Mouse (Mus musculus): ENCODE data around the gene Gm20388. TPM values are rescaled to one million over a fixed set of nuclear protein-coding genes. Genes with fewer than 3 reads are reported as not detected.
A peak's percentile ranks its signal among the peaks of the same experiment; 100 is the strongest.
"Not testable (repeated sequence)": the region's sequence is repeated elsewhere in the genome, so short reads cannot be mapped to it uniquely, and the experiment has no call there.

The Gm20388 gene
- polyA plus RNA-seq, 1 experiment, result 59.3 TPM

DNA sequence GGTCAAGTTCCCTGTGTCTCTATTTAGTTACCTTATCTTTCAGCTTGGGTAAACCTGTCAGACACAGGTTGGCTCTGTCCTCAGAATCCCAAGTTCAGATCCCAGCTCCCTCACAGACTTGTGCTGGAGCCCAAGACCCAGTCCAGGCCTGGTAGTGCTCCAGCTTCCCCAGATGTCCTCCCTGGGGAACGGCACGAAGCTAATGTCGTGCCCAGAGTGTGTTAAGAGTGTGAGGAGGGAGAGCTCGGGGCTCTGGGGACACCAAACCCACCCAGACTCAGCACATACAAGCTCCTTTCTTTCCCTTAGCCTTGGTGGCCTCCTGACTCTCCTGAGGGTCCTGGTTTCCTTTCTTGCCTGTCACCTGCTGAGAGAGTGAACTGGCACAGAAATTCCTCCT, 1389.4 kb downstream of the Gm20388 start:
- TF ChIP-seq CTCF (IDR thresholded peaks at IDR 0.05; ENCODE audit: borderline replicate concordance, extremely low read depth, insufficient read depth, insufficient read length) (no peak), POLR2A (IDR thresholded peaks at IDR 0.05; ENCODE audit: borderline replicate concordance, extremely low read depth, insufficient read depth, insufficient read length, poor library complexity, severe bottlenecking) (no peak)
- no peak for DNase-seq (ENCODE audit: low read depth)

DNA sequence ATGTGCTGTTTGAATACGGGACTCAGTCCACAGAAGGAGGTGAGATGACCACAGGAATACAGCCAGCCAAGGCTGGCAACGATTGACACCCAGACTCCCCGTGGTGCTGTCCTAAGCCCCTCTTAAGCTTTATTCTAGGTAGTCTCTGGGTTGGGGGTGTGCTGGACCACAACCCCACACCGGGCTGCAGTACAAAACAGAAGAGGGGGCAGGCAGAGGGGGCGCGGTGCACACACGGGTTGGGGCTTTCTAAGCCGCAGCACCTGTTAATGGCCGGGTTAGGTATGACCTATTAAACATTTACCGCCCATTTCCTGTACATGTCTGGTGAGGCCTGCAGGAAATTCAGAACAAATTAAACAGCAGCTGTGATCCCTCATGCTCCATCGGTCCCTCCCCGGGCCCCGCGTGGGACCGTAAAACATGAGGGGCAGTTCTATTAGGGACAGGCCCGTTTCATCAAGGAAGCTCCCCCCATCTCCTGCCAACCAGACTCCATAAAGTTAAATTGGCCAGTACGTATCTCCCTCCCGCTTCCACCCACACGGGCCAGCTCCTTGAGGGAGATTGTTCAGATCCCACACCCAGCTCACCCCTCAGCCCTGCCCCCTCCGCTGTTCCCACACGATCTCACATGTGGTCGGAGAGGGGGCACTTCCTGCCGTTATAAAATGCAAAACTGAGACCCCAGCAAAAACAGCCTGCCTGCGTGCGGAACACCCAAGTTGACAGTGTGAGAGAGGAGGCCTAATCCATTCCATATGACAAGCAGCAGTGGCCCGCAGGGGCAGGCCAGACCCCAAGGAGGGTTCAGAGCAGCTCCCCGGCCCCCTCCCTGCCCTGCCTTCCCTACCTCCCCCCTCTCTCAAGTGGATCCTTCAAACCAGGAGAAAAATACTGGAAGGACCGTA, 1390.1 kb downstream of the Gm20388 start:
- TF ChIP-seq CTCF (IDR thresholded peaks at IDR 0.05; ENCODE audit: borderline replicate concordance, extremely low read depth, insufficient read depth, insufficient read length), result no peak
- no peak for TF ChIP-seq POLR2A (IDR thresholded peaks at IDR 0.05; ENCODE audit: borderline replicate concordance, extremely low read depth, insufficient read depth, insufficient read length, poor library complexity, severe bottlenecking)
- peak; percentile 42 for DNase-seq (ENCODE audit: low read depth)

DNA sequence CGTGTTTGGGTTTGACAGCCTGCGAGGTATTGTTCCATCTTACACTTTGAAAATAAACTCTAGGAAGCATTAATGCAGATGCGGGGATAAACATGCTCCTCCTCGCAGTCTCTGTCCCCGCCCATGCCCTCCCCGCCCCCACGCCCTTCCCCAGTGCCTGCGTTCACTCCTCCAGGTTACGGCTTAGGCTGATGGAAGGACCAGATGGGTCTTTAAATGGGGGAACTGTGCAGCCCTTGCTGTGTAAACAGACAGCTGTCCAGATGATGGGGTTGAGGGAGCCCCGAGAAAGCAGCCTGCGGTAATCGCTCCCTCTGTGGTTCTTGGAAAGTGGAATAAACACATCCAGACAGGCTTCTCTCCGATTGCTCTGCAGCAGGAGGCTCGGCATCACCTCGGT, 1390.8 kb downstream of the Gm20388 start:
- TF ChIP-seq POLR2A (IDR thresholded peaks at IDR 0.05; ENCODE audit: borderline replicate concordance, extremely low read depth, insufficient read depth, insufficient read length, poor library complexity, severe bottlenecking) (no peak), CTCF (IDR thresholded peaks at IDR 0.05; ENCODE audit: borderline replicate concordance, extremely low read depth, insufficient read depth, insufficient read length) (no peak)
- DNase-seq (ENCODE audit: low read depth), result peak; percentile 58

DNA sequence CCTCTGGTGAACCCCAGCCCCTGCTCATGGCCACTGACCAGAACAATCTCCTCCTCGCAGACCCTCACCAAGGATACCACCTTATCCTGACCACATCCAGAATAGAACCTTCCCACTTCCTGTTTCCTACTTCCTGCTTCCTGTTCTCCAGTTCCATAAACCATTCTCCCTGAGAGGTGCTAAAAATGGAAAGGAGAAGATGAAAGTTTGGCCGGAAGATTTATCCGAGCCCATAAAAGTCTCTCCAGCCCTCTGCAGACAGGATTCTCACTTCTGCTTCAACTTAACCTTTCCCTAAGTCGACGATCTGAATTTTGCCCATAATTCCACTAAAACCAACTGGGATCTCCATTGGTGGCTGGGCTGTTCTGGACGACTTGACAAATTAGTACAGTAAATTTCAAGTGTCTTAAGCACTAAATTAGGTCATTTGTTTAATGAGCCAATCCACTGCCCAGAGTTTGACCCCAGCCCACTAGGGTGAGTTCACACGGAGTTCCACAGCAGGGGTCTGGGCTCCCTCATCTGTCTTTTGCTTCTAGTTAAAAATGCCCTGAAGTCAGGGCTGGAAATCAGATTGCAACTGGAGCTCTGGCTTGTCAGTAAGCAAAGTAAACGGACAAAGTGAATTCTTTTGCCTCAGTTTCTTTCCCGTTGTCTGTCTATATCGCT, 1391.5 kb downstream of the Gm20388 start:
- no peak for DNase-seq (ENCODE audit: low read depth)
- TF ChIP-seq CTCF (IDR thresholded peaks at IDR 0.05; ENCODE audit: borderline replicate concordance, extremely low read depth, insufficient read depth, insufficient read length), result no peak
- no peak for TF ChIP-seq POLR2A (IDR thresholded peaks at IDR 0.05; ENCODE audit: borderline replicate concordance, extremely low read depth, insufficient read depth, insufficient read length, poor library complexity, severe bottlenecking)

DNA sequence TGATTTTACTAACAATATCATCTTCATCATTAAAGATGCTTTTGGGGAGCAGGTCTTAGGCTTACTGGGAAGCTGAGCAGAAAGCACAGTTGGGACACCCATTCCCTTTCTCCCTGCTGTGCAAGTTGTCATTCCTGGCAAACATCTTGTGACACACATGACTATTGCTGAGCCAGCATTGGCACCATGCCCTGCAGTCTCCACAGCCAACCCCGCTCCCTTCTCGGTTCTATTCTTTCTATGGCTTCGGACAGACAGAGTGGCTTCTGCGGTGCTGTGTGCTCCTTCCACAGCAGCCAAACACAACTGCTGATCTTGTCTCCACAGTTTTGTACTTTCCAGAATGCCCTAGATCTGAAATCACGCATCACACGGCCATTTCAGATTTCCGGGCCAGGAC, 1397.1 kb downstream of the Gm20388 start:
- no peak for TF ChIP-seq CTCF (IDR thresholded peaks at IDR 0.05; ENCODE audit: borderline replicate concordance, extremely low read depth, insufficient read depth, insufficient read length)
- TF ChIP-seq POLR2A (IDR thresholded peaks at IDR 0.05; ENCODE audit: borderline replicate concordance, extremely low read depth, insufficient read depth, insufficient read length, poor library complexity, severe bottlenecking), result no peak
- DNase-seq (ENCODE audit: low read depth), result peak; percentile 79

DNA sequence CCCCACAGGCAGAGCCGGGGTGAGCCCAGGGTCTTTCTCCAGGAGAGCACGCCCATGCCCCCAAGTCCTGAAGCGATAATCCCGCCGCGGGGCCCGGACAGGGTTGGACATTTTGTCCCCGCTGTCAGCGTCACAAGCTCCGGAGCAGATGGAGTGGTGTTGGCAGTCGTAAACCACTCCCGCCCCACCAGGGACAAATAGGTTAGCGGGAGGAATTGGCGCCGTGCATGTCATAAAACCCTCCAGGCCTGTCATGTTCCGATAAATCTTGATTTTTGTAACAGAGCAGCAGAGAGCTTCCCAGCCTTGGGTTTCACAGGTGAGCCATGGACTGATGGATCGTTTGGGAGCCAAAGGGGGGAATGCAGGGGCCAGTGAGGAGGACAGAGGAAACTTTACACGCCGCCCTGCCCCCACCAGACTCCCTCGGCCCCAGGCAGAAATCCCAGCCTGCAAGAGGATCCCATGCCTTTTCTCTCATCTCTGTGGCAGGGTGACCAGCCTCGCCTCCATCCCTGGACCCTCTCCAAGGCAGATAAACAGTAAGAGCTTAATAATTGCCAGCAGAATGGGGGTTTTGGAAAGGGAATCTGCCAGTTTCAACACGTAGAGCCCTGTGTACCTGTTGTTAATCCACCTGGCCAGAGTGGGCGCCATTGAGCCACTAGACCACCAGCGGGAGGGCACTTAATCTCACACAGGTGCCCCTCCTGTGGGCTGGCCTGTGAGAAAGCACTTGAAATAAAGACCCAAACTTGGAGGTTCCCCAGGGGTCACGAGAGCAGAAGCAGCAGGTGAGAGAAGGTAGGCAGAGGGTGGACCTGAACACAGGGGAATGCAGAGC, 1400.6 kb downstream of the Gm20388 start:
- DNase-seq (ENCODE audit: low read depth), result peak; percentile 64
- TF ChIP-seq CTCF (IDR thresholded peaks at IDR 0.05; ENCODE audit: borderline replicate concordance, extremely low read depth, insufficient read depth, insufficient read length) (no peak; the same call in 1 of the 2 replicates), POLR2A (IDR thresholded peaks at IDR 0.05; ENCODE audit: borderline replicate concordance, extremely low read depth, insufficient read depth, insufficient read length, poor library complexity, severe bottlenecking) (no peak)

DNA sequence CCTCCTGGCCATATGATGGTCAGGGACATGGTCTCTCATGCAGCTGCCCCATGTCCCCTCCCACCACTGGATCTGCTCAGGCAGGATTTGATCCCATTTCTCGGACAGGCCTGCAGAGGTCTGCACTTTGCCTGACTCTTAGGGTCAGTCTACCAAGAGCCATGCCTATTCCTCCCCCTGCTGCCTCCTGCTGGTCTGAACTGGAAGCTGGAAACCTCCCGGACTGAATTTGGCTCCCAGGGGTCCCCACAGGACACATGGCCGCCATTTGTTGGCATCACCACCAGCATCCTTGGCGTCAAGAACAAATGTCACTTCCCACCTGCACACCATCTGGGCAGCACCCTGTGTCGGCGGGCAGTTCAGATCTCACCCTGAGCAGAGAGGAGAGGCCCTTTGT, 1402.8 kb downstream of the Gm20388 start:
- no peak; the same call in 1 of the 2 replicates for TF ChIP-seq CTCF (IDR thresholded peaks at IDR 0.05; ENCODE audit: borderline replicate concordance, extremely low read depth, insufficient read depth, insufficient read length)
- no peak for DNase-seq (ENCODE audit: low read depth)

DNA sequence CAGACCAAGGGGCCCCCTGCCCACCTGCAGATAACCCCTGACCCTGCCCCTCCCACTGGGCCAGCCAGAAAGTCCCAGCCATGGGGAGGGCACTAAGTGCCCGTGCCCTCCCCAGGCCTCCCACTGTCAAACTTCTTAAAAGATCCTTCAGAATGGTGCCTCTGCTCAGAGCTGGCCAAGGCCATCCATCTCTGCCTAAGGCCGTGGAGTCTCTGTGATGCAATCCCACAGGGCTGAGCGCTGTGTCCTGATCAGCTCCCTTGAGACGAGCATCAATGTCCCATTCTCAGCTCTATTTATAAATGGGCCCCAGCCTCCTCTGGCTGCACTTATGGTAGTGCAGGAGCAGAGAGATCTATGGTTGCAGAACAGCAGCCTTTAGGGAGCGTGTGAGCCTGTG, 1403.4 kb downstream of the Gm20388 start:
- TF ChIP-seq POLR2A (IDR thresholded peaks at IDR 0.05; ENCODE audit: borderline replicate concordance, extremely low read depth, insufficient read depth, insufficient read length, poor library complexity, severe bottlenecking), result no peak
- TF ChIP-seq CTCF (IDR thresholded peaks at IDR 0.05; ENCODE audit: borderline replicate concordance, extremely low read depth, insufficient read depth, insufficient read length), result no peak
- DNase-seq (ENCODE audit: low read depth), result no peak

DNA sequence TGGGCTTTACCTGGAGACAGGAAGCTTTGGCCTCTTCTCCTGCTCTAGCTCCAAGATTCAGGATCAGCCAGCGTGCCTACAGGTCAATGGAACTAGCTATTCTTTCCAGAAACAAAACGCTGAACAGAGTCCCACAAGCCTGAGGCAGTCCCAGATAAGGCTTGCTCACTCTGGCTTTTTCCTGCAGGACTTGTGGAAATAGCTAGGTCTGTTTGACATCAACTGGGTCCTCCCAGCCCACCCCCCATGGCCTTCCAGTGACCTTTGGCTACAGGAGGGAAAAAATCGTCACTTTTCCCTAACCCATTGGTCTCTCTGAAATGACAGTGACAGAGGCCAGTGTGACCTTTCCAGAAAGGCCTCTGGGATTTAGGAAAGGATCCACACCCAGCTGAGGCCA, 1404.9 kb downstream of the Gm20388 start:
- TF ChIP-seq CTCF (IDR thresholded peaks at IDR 0.05; ENCODE audit: borderline replicate concordance, extremely low read depth, insufficient read depth, insufficient read length) (no peak), POLR2A (IDR thresholded peaks at IDR 0.05; ENCODE audit: borderline replicate concordance, extremely low read depth, insufficient read depth, insufficient read length, poor library complexity, severe bottlenecking) (no peak)

DNA sequence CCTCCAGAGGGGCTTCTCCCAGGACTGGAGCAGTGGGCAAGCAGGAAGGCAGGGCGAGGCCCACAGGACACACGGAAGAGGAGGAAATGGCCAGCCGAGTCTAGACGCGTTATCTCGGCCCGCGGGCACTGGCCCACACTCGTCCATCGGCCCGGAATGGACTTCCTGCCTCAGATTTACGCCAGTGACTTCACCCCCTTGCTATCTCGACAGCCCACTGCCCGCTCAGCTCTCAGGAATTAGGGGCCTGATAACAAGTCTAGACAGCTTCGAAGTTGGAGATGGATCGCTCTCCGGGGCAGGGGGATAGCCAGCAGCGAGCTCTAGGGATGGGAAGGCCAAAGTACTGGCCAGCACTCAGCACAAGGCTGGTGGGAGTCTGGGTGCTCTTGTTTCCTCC, 1405.4 kb downstream of the Gm20388 start:
- DNase-seq (ENCODE audit: low read depth), result no peak
- TF ChIP-seq CTCF (IDR thresholded peaks at IDR 0.05; ENCODE audit: borderline replicate concordance, extremely low read depth, insufficient read depth, insufficient read length) (no peak), POLR2A (IDR thresholded peaks at IDR 0.05; ENCODE audit: borderline replicate concordance, extremely low read depth, insufficient read depth, insufficient read length, poor library complexity, severe bottlenecking) (no peak)

More for the DNA sequence above, 1404.9 kb downstream of the Gm20388 start:
- no peak for DNase-seq (ENCODE audit: low read depth)

DNA sequence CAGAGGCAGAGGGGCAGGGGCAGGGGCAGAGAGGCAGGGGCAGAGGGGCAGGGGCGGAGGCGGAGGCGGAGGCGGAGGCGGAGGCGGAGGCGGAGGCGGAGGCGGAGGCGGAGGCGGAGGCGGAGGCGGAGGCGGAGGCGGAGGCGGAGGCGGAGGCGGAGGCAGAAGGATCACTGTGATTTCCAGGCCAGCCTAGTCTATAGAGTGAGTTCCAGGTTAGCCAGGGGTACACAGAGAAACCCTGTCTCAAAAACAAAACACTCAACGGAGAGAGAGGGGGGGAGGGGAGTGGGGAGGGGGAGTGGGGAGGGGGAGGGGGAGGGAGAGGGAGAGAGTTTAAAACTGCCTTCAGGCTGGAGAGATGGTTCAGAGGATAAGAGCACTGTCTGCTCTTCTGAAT, 1408.1 kb downstream of the Gm20388 start:
- not testable (repeated sequence) for DNase-seq (ENCODE audit: low read depth)

All from brain, embryonic 14.5 days (tissue).